Mouse (Mus musculus) layer of hippocampus, postnatal 25 days (tissue): Measurements from ENCODE around the gene Cotl1. TPM values are rescaled to one million over a fixed set of nuclear protein-coding genes. Genes with fewer than 3 reads are reported as not detected.

Experiments
- DNase-seq, 2 experiments: peaks; one replicate each; pipeline ENCODE4 v3.0.0; 2022; ENCODE audit warnings: mixed read lengths in 2 of 2, low spot score in 1 of 2; ENCODE audit errors: extremely low spot score in 1 of 2
- total RNA-seq, 2 experiments: library from RNA; stranded (reverse); gene quantifications; 2 replicates each; pipeline ENCODE4 v1.2.3; 2021

Gene Cotl1
- total RNA-seq, 2 experiments from 2014 or later = 121 to 140 TPM

DNA sequence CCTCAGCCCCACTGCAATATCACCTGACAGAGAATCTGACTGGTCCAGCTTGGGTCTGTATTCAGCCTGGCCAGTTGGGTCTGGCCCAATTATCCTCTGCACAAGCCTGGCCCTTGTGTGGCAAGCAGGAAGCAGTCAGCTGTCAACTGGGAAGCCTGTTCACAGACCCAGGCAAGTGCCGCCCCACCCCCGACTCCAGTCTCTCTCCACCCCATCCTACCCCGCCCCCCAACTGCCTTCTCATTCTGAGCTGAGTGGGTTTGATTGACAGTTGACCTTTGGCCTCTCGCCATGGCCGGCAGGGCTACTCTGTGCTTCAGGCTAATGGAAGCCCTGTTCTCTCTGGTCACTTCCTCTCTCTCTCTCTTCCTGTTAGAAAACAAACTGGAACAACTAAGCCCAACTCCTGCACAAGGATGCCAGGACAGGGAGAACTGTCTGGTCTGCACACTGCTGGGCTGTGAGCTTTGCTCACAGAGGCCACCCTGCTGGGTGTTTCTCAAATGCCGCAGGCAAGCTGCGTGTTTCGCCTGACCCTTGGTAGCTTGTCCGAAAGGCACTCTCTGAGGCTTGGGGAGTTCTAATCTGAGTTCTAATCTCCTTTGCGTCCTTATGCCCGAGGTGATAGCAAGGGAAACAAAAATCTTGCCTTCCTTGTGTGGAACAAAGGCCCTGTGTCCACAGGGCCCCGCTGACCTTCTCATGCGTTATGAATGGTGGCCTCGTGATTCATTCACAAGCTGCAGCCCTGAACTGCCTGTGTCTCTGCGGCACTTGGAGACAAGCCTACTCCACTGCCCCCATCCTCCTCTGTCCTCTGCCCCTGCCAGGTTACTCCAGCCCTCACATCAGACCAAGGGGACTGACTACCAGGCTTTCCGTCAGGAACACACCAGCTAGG lies 48.3 kb downstream of the Cotl1 start:
- no peak for DNase-seq

DNA sequence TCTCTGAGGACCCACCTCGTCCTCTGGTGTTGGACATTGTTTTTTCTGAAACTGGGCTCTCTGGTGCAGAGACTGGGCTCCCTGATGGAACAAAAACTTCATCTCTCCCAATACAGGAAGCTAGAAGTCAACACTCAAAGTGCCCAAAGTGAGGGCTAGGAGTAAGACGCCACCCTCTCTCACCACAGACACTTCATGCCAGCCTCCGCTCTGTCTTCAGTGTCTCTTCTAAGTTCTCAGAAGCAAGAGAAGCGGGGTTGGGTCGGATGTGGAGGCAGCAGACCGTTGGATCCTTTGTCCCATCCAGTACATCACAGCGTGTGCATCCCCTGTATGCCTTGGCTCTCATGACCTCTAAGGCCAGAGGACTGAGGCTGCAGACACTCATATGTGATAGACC lies 50.8 kb downstream of the Cotl1 start:
- no peak for DNase-seq

DNA sequence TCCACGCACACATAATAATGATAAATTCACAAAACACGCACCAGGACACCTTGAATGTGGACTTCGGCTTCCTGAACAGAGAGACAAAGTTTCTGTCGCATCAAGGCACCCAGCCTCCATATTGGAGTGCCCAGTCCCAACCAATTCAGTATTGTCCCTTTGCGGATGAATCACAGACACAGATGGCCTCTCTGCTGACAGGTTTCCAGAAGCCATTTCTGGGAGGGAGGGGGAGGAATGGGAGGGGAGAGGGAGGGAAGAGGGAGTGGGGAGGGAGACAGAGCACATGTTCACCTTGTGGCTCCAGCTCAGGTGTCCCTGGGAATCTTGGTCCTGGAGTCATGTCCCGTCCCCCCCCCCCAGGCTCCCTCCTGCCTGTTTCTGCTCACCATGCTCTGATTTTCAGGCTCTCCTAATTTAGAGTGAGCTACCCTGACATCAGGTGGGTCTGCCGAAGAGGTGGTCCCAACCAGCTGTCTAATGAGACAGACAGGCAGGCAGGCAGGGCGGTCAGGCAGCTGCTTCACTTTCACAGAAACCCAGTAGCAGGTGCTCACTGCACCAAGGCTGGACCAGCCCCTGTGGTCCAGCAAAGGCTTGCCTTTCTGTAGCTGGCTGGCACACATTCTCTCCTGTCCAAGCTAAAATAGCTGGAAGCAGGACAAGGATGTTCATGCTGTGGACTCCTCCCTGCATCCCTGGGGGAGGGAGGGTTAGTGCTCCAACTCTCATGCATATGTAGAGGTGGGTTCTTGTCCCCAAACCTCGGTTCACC lies 51.5 kb downstream of the Cotl1 start:
- no peak for DNase-seq

DNA sequence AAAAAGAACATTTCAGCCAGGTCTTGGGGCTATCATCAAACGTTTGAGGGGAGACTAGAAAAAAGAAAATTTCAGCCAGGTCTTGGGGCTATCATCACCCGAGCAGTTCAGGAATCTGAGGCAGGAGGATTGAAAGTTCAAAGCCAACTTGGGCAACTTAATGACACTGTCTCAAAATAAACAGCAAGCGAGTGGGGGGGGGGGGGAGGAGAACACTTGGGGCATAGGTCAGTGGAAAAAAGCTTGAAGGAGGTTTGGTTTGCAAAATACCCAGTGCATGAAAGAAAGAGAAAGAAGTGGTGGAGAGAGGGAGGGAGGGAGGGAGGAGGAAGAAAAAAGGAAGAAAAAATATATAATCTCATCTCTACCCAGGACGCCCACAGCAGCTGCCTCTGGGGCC lies 53.0 kb downstream of the Cotl1 start:
- no peak for DNase-seq

DNA sequence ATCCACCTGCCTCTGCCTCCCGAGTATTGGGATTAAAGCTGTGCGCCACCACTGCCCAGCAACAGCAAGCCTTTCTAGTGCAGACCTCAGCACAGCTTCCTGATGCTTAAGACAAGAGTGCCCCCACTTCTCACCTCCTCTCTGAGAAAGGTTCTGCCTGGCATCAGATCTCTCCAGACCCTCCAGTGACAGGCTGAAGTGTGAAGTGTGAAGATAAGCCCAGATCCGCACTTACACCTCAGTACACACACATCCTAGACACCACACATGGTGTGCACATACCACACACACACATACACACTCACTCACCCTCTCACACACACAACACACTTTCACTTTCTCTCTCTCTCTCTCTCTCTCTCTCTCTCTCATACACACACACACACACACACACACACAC lies 53.5 kb downstream of the Cotl1 start:
- DNase-seq = no peak

DNA sequence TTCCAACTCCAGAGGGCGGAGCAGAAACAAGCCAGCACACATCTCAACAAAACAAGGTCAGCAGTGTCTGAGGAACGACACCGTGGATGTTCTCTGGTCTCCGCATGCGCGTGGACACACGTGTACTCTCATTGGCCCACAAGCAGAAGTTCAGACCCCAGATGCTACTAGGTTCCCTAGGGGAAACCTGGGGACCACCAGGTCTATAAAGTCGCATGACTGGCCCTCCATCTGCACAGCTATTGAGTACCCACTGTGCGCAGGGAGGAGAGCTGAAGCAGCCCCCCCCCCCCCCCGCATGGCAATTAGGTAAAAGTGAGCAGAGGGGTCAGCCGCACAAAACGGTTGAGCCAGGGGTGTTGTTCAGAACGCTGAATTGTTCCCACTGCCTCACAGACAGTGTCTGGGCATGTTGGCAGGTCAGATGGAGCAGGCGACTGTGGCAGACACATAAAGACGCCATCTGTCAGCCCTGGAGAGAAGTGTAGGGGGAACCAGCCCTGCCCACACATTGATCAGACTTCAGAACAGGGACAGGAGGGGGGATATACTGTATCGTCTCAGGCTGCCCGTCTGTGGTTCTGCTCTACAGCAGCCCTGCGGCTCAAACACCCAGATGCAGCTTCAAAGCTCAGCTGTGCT lies 54.5 kb downstream of the Cotl1 start:
- no peak for DNase-seq

DNA sequence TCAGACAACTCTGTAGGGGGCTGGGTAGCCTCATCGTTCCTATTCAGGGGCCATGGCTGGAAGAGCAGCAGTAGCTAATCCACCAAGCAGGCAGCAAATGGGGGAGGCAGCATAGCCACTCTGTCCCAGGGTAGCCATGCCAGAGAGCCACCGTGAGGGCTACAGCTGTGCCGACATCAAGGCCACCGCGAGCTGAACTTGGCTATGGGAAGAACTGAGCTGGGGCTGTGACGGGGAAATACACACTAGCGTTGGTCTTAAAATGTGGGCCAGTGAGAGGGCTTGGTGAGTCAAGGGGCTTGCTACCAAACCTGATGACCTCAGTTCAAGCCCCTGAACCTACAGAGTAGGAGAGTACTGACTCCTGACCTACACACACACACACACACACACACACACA lies 55.7 kb downstream of the Cotl1 start:
- no peak for DNase-seq

DNA sequence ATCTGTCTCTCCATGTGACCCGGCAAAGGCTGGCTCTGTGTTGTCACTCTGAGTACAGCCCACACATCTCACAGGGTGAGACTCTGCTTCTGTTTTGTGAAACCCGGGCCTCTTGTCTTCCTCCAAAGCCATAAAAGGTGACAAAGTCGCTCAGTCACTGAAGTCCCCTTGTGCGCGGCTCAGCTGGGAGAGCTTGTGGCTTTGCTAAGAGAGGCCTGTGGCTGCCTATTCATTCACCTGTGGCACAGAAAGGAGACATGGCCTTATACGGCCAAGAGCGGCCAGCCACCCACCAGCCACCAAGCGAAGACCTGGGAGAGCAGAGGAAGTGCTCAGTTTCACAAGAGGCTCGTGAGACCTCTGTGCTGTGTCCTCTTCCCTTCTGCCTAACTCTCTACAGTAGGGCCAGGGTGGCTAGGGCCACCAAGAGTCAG lies 56.2 kb downstream of the Cotl1 start:
- DNase-seq = no peak

DNA sequence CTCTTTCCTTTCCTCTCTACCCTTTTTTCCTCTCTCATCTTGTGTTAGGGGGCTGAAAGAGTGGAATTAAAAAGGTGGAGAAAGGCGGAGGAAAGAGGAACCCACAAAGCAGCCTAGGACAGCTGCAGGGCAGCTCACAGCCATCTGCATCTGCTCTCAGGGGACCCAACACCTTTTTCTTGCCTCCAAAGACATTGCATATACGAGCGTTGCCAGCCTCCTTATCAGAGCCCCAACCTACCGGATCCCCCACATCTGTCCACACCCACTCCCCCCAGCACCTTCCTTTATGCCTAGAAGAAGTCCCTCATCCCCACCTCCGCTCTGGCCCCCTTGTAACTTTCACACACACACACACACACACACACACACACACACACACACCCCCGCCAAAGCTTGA lies 56.8 kb downstream of the Cotl1 start:
- DNase-seq = no peak

DNA sequence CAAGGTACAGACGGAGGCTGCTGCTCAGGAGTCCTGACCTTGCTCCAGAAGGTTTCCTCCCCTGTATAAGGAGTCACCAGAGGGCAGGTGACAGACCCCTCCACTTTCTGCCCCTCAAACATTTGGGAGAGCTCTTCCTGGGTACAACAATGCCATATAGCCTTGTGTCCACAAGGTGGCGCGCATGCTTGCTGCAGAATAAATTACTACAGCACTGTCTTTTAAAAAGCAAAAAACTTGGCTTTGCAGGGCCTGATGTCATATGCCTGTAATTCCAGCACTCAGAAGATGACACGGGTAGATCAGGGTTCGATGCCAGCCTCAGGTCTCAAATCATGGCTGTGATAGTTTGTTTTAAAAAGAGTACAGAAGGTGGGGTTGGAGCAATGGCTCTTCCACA lies 57.6 kb downstream of the Cotl1 start:
- peak; percentile 67 to 92 for DNase-seq

DNA sequence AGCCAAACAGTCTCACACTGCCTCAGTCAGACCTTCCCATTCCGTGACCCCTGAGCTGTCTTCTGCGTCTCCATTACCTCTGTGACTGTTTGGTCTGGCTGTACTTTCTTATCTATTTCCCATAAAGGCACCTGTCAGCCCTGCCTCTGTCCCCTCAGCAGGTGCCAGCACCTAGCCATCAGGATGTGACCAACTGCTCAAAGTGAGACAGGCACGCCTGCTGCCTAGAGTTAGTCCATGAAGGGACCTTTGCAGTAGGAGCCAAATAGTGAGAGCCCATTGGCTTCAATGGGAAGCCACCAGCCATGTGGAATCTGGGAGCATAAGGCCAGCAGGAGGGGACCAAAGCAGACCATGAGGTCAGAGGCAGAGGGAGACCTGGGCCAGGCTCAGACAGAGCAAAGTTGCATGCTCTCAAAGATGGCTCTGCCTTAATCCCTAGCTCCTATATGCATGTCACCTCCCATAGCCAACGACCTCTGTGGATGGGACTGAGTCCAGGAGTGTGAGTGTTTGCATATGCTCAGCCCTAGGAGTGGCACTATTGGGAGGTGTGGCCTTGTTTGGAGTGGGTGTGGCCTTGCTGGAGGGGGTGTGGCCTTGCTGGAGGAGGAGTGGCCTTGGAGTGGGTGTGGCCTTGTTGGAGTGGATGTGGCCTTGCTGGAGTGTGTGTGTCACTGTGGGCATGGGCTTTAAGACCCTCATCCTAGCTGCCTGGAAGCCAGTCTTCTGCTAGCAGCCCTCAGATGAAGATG lies 59.1 kb downstream of the Cotl1 start:
- DNase-seq = no peak

DNA sequence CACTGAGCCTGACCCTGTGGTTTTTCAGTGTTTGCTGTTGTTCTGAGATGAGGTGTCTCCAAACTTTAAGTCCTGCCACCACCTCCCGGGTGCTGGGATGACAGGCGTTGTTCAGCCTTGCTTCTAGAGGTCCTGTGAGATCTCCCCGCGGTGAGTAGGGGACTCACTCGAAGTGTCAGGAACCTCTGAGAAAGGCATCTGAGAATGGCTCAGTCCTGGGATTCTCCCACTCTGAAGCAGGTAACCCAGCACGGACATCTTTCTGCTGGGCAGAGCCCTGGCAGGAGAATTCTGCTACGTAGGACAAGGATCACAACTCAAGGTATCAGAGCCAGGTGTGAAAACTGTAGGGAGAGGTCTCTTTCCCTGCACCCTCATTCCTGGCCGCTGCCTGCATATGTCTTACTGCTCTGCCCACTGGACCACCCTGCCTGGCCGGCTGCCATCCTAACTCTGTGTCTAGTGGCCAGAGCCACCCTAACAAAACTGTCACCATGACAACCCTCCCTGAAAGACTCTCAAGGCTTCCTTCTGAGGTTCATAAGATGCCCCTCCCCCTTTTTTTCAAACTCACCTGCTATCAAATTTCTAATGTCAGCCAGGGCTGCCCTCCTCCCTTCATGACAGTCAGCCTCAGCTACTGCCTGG lies 59.8 kb downstream of the Cotl1 start:
- DNase-seq = no peak

DNA sequence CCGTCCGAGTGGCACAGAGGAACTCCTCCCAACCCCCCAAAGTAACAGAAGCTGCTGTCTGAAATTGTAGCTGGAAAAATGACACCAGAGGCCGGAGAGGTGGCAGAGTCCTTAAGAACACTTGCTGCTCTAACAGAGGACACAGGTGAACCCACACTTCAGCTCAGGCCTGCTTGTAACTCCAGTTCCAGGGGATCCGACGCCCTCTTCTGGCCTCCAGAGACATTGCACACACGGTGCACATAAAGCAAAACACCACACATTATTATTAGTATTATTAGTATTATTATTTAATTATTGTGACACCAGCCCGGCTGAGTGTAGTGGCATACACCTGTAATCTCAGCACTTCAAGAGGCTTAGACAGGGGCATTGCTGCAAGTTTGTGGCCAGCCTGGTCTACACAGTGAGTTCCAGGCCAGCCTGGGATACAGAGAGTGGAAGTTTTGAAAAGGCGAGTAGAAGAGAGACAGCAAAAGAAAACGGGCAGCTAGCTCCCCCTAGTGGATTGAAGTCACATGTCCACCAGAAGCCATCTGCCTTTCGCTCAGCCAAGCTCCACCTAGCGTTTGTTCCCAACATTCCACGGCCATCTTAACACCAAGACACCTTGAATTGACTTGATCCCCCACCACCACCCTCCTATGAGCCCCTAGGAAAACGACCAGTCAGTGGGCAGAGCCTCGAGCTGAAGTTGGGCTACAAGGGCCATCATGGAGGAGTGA lies 61.2 kb downstream of the Cotl1 start:
- DNase-seq = peak; percentile 59 to 74

DNA sequence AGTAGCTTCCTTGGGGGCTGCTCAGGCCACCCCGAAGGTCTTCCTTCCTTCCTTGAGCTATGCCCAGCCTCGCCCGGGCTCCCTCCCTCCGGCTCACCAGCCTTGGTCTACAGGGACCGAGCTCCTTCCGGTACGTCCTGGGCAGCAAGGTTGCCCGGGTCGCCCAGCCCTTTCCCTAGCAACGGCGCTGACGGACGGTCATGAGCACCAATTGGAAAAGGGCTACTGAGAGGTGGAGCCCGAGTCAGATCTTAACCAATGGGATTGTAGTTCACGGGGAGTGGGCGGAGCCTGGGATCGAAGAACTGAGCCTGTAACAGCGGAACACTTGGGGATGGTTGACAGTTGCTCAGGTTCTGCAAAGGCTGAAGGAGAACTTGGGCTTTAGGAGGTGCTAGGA lies 62.1 kb downstream of the Cotl1 start, which contains the start of gene Tldc1:
TSS of gene Tldc1 (minus strand) at position 154 of the 400 bp plus-strand sequence.
- peak; percentile 96 to 99 for DNase-seq

DNA sequence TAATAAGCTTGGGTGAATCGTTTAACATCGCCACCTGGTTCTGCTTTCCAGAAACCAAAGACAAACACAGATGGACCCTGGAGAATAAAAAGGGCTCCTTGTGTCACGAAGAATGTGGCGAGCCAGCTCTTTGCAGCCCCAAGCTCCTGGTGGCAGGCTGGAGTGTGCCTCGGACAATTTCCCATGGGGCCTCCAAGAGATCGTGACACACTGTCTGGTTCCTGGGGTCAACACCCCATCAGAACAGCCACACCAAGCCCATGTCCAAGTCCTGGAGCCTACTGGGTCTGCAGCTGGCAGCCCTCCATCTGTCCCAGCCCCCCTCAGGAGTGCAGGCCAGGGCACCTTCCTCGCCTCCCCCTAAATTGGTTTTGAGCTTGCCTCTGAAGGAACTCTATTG lies 62.6 kb downstream of the Cotl1 start:
- DNase-seq = no peak

DNA sequence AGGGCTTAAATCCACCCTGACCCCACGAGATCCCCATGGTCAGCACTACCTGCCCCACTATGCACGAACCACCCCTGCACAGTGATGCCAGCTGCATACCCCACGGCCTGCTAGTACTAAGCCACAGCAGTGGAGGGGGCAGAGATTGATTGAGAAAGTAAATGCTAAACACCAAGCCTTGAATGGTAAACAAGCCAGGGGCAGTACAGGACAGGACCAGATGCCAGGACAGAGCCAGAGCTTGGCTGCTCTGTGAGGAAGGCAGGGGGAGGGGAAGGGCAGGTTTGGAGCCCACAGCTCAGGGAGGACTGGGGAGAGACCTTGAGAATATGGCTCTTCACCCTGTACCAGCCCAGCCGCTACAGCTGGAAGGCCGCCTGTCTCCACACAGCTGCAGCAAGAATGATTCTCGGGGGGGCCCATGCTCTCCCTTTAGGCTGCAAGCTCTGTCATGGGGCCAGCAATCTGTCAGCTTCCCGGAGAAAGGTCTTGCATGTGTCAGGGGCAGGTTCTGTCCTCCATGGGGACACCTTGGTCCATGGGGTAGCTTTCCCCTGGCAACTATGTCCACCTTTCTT lies 63.6 kb downstream of the Cotl1 start:
- no peak for DNase-seq

DNA sequence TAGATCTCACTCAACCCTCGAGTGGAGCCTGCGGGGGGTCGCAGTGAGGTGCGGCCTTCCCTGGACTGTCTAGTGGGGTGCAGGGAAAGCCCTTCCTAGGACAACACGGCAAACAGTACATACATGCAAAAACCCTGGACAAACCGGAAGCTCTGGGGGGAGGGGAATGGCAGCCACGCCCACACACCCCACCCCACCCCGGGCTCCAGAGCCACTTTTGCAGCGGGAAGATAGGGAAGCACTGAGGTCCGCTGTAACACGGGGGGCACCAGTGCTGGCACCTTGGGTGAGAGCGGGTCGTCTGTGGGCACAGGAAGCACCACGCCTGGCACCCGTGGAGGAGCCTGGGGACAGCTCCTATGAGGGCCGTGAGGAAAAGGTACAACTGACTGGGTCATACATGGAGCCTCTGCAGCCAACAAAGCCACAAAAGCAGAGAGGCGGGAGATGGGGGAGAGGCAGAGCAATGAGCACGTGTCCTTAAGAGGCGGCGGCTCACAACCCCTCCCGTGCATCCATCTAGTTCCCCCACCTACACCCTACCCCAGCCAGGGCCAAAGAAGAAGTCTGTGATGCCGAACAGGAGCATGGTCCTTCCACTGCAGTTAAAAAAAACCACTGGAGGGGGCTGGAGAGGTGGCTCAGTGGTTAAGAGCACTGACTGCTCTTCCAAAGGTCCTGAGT lies 74.4 kb downstream of the Cotl1 start:
- DNase-seq = no peak

DNA sequence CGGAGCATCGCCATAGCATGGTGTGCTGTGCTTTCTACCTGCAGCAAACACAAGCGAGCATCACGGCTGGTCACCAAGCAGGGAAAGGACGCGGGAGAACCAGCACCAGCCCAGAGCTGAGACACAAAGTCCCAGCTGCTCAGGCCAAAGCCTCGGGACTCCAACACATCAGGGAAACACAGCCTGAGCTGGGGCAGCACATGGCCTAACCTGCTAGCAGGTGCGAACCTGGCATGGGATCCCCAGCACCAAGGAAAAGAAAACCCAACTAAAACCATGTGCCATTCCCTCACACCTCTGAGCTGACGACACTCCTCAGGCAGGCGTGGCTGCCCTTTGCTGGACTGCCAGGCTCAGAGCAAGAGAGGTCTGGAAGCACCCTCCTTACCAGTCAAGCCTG lies 75.0 kb downstream of the Cotl1 start:
- DNase-seq = no peak
